Mouse (Mus musculus): ENCODE measurements around the gene AC109138.7. TPM values are rescaled to one million over a fixed set of nuclear protein-coding genes. Genes with fewer than 3 reads are reported as not detected.

Gene AC109138.7
- polyA plus RNA-seq, 1 experiment from 2014 or later = not detected

Small RNAs within 50 kb of the gene (microRNA-seq; reads per million reads assigned to microRNA genes)
- gene Gm26115 (not detected), gene Mir6985 (not detected)

Other genes with a start within 250 kb of the AC109138.7 start
- 2.7 and 3.6 TPM in 2 replicates for gene Aldh3b2, start 242.0 kb upstream of the AC109138.7 start, polyA plus RNA-seq (2016; fragmentation: Nextera tagmentation; extraction: Ambion mirVana)
- 3.6 and 3.7 TPM in 2 replicates for gene Acy3, start 227.8 kb upstream of the AC109138.7 start, polyA plus RNA-seq (2016; fragmentation: Nextera tagmentation; extraction: Ambion mirVana)
- gene Tbx10, start 221.6 kb upstream of the AC109138.7 start, polyA plus RNA-seq (2016; fragmentation: Nextera tagmentation; extraction: Ambion mirVana) = not detected in 2 replicates
- 30.8 and 31.5 TPM in 2 replicates for gene Nudt8, start 213.8 kb upstream of the AC109138.7 start, polyA plus RNA-seq (2016; fragmentation: Nextera tagmentation; extraction: Ambion mirVana)
- 4.6 and 5.5 TPM in 2 replicates for gene Gm49405, start 213.7 kb upstream of the AC109138.7 start, polyA plus RNA-seq (2016; fragmentation: Nextera tagmentation; extraction: Ambion mirVana)
- gene Doc2g, start 211.0 kb upstream of the AC109138.7 start, polyA plus RNA-seq (2016; fragmentation: Nextera tagmentation; extraction: Ambion mirVana) = 6.8 and 7.6 TPM in 2 replicates
- gene Ndufv1, start 201.6 kb upstream of the AC109138.7 start, polyA plus RNA-seq (2016; fragmentation: Nextera tagmentation; extraction: Ambion mirVana) = 180 and 201 TPM in 2 replicates
- gene Gstp1, start 176.4 kb upstream of the AC109138.7 start, polyA plus RNA-seq (2016; fragmentation: Nextera tagmentation; extraction: Ambion mirVana) = 476 and 504 TPM in 2 replicates
- 1.8 and 10.6 TPM in 2 replicates for gene Gstp2, start 168.3 kb upstream of the AC109138.7 start, polyA plus RNA-seq (2016; fragmentation: Nextera tagmentation; extraction: Ambion mirVana)
- not detected in 2 replicates for gene Gstp3, start 154.8 kb upstream of the AC109138.7 start, polyA plus RNA-seq (2016; fragmentation: Nextera tagmentation; extraction: Ambion mirVana)
- not detected in 2 replicates for gene Cabp2, start 132.8 kb upstream of the AC109138.7 start, polyA plus RNA-seq (2016; fragmentation: Nextera tagmentation; extraction: Ambion mirVana)
- 66.9 and 67.1 TPM in 2 replicates for gene Cdk2ap2, start 117.2 kb upstream of the AC109138.7 start, polyA plus RNA-seq (2016; fragmentation: Nextera tagmentation; extraction: Ambion mirVana)
- 11.6 and 13.0 TPM in 2 replicates for gene Pitpnm1, start 114.4 kb upstream of the AC109138.7 start, polyA plus RNA-seq (2016; fragmentation: Nextera tagmentation; extraction: Ambion mirVana)
- gene Aip, start 88.5 kb upstream of the AC109138.7 start, polyA plus RNA-seq (2016; fragmentation: Nextera tagmentation; extraction: Ambion mirVana) = 86.5 and 87.5 TPM in 2 replicates
- gene Gpr152, start 74.6 kb upstream of the AC109138.7 start, polyA plus RNA-seq (2016; fragmentation: Nextera tagmentation; extraction: Ambion mirVana) = not detected in 2 replicates
- gene Cabp4, start 70.3 kb upstream of the AC109138.7 start, polyA plus RNA-seq (2016; fragmentation: Nextera tagmentation; extraction: Ambion mirVana) = 0.12 and 0.14 TPM in 2 replicates
- gene Coro1b, start 65.7 kb upstream of the AC109138.7 start, polyA plus RNA-seq (2016; fragmentation: Nextera tagmentation; extraction: Ambion mirVana) = 125 and 131 TPM in 2 replicates
- gene Ptprcap, start 60.8 kb upstream of the AC109138.7 start, polyA plus RNA-seq (2016; fragmentation: Nextera tagmentation; extraction: Ambion mirVana) = 1.3 and 1.4 TPM in 2 replicates
- 63.3 and 69.4 TPM in 2 replicates for gene Rps6kb2, start 51.0 kb upstream of the AC109138.7 start, polyA plus RNA-seq (2016; fragmentation: Nextera tagmentation; extraction: Ambion mirVana)
- gene Carns1, start 38.9 kb upstream of the AC109138.7 start, polyA plus RNA-seq (2016; fragmentation: Nextera tagmentation; extraction: Ambion mirVana) = 2.3 and 3.1 TPM in 2 replicates
- gene Tbc1d10c, start 23.1 kb upstream of the AC109138.7 start, polyA plus RNA-seq (2016; fragmentation: Nextera tagmentation; extraction: Ambion mirVana) = 0.60 and 1.5 TPM in 2 replicates
- gene Ppp1ca, start 22.3 kb upstream of the AC109138.7 start, polyA plus RNA-seq (2016; fragmentation: Nextera tagmentation; extraction: Ambion mirVana) = 834 and 845 TPM in 2 replicates
- gene Rad9a, start 12.7 kb upstream of the AC109138.7 start, polyA plus RNA-seq (2016; fragmentation: Nextera tagmentation; extraction: Ambion mirVana) = 38.4 and 44.9 TPM in 2 replicates
- 8.6 and 9.1 TPM in 2 replicates for gene Clcf1, start 119 bp upstream of the AC109138.7 start, polyA plus RNA-seq (2016; fragmentation: Nextera tagmentation; extraction: Ambion mirVana)
- 13.8 and 16.2 TPM in 2 replicates for gene Pold4, start 17.5 kb downstream of the AC109138.7 start, polyA plus RNA-seq (2016; fragmentation: Nextera tagmentation; extraction: Ambion mirVana)
- gene Ssh3, start 54.8 kb downstream of the AC109138.7 start, polyA plus RNA-seq (2016; fragmentation: Nextera tagmentation; extraction: Ambion mirVana) = 9.1 and 11.6 TPM in 2 replicates
- gene Ankrd13d, start 68.8 kb downstream of the AC109138.7 start, polyA plus RNA-seq (2016; fragmentation: Nextera tagmentation; extraction: Ambion mirVana) = 12.6 and 12.9 TPM in 2 replicates
- 15.6 and 16.1 TPM in 2 replicates for gene Grk2, start 91.9 kb downstream of the AC109138.7 start, polyA plus RNA-seq (2016; fragmentation: Nextera tagmentation; extraction: Ambion mirVana)
- gene Kdm2a, start 183.9 kb downstream of the AC109138.7 start, polyA plus RNA-seq (2016; fragmentation: Nextera tagmentation; extraction: Ambion mirVana) = 56.3 and 63.9 TPM in 2 replicates
- 39.2 and 55.1 TPM in 2 replicates for gene Rhod, start 225.1 kb downstream of the AC109138.7 start, polyA plus RNA-seq (2016; fragmentation: Nextera tagmentation; extraction: Ambion mirVana)